Mouse (Mus musculus) erythroblast, embryonic 14.5 days (primary cell): Measurements from ENCODE around the gene Arhgap6. TPM values are rescaled to one million over a fixed set of nuclear protein-coding genes. Genes with fewer than 3 reads are reported as not detected.

Experiments
- H3K27me3 ChIP-seq: 2 replicates; pipeline ENCODE4 v1.6.1; 2012; ENCODE audit warnings: inconsistent platforms; ENCODE audit not compliant: control insufficient read depth
- H3K36me3 ChIP-seq: 2 replicates; pipeline ENCODE4 v1.6.1; 2012; ENCODE audit warnings: mild to moderate bottlenecking, inconsistent platforms; ENCODE audit not compliant: control insufficient read depth
- H3K4me1 ChIP-seq: 2 replicates; pipeline ENCODE4 v1.6.1; 2012; ENCODE audit warnings: inconsistent platforms; ENCODE audit not compliant: control insufficient read depth
- H3K4me3 ChIP-seq: replicated peaks from 2 replicates; pipeline ENCODE3; 2012; ENCODE audit warnings: moderate library complexity, mild to moderate bottlenecking, inconsistent platforms
- H3K9me3 ChIP-seq: 2 replicates; pipeline ENCODE4 v1.6.1; 2012; ENCODE audit warnings: low read length, inconsistent platforms, mixed read lengths; ENCODE audit not compliant: control insufficient read depth
- GATA1 ChIP-seq: IDR thresholded peaks from 2 replicates; pipeline ENCODE4 v1.6.1; 2012; ENCODE audit warnings: low read length, inconsistent platforms, mixed read lengths
- TAL1 ChIP-seq: IDR thresholded peaks from 3 replicates; pipeline ENCODE4 v1.6.1; 2012; ENCODE audit warnings: low read length, inconsistent platforms, mixed read lengths
- polyA plus RNA-seq: library from polyadenylated mRNA; stranded (reverse); fragments of >175 nt; gene quantifications from 2 replicates; pipeline ENCODE4 v1.2.3, GENCODE M21; 2012

Gene Arhgap6
- polyA plus RNA-seq, 1 experiment: 0.03 TPM

DNA sequence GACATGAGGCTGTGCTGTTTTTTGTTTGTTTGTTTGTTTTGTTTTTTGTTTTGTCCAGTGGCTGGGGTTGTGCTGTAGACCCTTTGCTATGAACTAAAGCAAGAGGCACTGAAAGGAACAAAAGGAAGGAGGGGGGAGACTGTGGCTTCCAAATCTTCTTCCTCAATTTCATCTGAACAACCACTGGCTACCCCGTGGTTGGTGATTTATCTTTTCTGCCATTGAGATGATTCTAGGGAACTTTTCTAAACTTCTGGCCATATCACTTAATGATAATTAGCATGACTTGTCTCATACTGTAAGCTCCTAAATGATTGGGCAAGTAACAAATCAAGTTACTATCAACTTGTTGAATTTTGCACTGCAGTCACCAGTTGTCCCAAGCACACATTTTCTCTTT lies 249.0 kb downstream of the Arhgap6 start:
- TF ChIP-seq TAL1: no peak
- no peak for TF ChIP-seq GATA1
- Histone ChIP-seq H3K9me3 (no peaks in the 10 kb centered on the region), H3K27me3 (no peaks in the 10 kb centered on the region), H3K4me1 (peaks cover 10% of the 10 kb centered on the region), H3K4me3 (no peak overlapping the region), H3K36me3 (no peaks in the 10 kb centered on the region)

DNA sequence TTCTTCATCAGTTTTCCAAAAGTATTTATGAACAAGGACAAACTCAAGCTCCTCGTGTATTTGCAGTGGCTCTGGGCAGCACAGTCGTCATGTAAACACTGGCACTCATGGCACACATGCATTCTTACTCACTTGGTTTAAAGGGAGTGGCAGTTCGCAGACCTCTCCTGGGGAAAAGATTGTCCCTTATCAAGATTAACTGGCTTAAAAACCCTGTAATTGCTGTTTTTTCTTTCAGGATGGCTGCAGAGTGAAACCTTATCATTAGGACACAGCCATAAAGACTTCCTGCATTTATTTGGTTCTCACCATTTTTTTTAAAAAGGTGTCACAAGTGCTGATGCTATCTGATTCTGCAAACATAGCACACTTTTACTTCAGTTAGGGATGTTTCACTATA lies 252.7 kb downstream of the Arhgap6 start:
- no peaks in the 10 kb centered on the region for H3K36me3 ChIP-seq
- H3K27me3 ChIP-seq: no peaks in the 10 kb centered on the region
- TF ChIP-seq TAL1 (no peak), GATA1 (no peak)
- peaks cover 10% of the 10 kb centered on the region for H3K4me1 ChIP-seq
- H3K9me3 ChIP-seq: no peaks in the 10 kb centered on the region
- no peak overlapping the region for H3K4me3 ChIP-seq

DNA sequence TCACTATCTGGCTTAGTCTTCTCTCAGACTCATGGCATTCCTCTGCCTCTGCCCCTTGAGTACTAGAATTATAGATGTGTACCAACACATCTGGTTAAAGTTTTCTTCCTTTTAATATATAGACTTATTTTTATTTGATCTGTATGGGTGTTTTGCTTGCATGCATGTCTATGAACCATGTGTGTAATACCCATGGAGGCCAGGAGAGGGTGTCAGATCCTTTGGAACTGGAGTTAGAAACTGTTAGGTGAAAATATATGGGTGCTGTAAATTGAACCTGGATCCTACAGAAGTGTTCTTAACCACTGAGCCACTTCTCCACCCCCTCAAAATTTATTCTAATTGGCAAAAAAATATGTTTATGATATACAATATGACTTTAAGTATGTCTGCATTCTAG lies 254.7 kb downstream of the Arhgap6 start:
- Histone ChIP-seq H3K4me1 (peaks cover 14% of the 10 kb centered on the region), H3K36me3 (no peaks in the 10 kb centered on the region), H3K27me3 (no peaks in the 10 kb centered on the region), H3K9me3 (no peaks in the 10 kb centered on the region), H3K4me3 (no peak overlapping the region)
- TF ChIP-seq GATA1 (no peak), TAL1 (no peak)

DNA sequence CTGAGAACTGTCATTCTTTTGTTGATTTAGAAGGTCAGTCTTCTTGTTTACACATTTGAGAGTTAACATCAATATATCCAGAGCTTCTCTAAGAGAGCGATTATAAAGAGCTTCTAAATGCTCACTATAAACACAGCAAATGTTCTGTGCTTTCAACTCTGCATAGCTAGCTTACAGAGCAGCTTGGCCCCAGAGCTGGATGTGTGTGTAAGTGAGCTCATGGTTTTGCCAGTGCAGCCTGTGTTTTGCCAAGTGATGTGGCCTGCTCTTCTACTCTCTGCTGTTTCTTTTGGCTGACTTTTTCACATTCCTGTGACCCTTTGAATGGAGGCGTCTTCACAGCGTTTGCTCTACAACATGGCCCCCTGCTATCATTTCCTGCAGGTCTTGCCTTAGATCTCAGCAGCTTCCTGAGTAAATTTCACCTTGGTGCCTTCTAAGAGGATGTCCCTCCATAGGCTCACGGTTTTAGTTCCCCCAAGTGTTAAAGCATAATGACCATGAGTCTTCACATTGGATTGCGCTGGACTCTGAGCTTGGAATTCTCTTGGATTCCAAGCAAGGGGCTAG lies 259.1 kb downstream of the Arhgap6 start:
- Histone ChIP-seq H3K4me1 (peaks cover 4% of the 10 kb centered on the region; the same call in 1 of the 2 replicates), H3K4me3 (no peak overlapping the region), H3K36me3 (no peaks in the 10 kb centered on the region), H3K9me3 (no peaks in the 10 kb centered on the region), H3K27me3 (no peaks in the 10 kb centered on the region)
- TF ChIP-seq GATA1: no peak
- no peak for TF ChIP-seq TAL1

DNA sequence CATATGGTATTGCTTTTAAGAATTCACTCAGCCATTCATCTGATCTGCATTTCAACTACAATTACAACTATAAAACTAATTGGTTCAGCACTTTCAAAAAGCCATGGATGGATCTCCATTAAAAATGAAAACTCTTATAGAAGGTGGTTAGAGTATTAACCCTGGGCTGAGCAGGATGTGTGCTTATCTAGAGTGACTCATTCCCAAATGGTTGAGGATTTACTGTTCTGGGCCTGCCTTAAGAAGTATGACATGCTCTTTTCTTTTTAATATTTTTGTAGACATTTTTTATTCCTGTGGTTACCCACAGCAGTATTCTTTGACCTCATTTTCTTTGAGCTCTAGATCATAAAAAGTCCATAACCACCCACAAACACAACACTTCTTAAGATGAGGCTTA lies 267.7 kb downstream of the Arhgap6 start:
- TF ChIP-seq GATA1: no peak
- TF ChIP-seq TAL1: no peak
- Histone ChIP-seq H3K4me3 (no peak overlapping the region), H3K36me3 (no peaks in the 10 kb centered on the region), H3K27me3 (no peaks in the 10 kb centered on the region), H3K4me1 (no peaks in the 10 kb centered on the region), H3K9me3 (no peaks in the 10 kb centered on the region)

DNA sequence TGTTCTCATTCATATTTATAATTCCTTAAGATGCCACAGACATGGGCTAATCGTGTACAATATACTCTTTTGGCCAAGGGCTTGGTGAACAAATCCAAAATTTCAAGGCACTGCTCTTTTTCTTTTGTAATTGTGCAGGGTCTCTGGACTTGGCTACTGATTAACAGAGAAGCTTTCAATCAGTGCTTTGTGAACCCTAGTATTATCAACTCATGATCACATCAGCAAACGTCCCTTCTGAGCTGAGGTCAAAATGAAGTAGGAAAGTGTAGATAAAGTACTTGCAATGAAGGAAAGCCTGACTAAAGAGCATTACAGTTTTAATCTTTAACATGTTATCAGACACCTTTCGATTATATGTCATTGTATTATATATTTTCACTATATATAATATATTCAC lies 270.4 kb downstream of the Arhgap6 start:
- Histone ChIP-seq H3K4me3 (no peak overlapping the region), H3K27me3 (no peaks in the 10 kb centered on the region), H3K4me1 (no peaks in the 10 kb centered on the region), H3K36me3 (no peaks in the 10 kb centered on the region), H3K9me3 (no peaks in the 10 kb centered on the region)
- no peak for TF ChIP-seq GATA1
- no peak for TF ChIP-seq TAL1

DNA sequence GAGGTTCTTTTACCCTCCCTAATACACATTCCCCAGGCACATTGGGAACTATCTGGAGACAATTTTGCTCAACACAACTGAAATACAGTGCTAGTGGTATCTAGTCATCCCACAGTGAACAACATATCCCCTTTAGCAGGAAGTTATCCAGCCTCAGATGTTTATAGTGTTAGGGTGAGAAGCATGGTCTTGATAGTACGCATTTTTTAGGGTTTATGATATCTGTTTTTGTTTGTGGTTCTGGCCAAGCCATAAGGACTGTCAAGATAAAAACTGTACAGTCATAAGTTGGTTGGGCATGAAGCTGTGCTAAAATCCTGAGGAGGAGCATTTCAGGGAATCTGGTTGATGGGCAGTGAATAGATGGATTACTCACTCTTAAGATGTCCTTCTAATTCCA lies 271.0 kb downstream of the Arhgap6 start:
- no peaks in the 10 kb centered on the region for H3K4me1 ChIP-seq
- H3K27me3 ChIP-seq: no peaks in the 10 kb centered on the region
- H3K4me3 ChIP-seq: no peak overlapping the region
- H3K36me3 ChIP-seq: no peaks in the 10 kb centered on the region
- TF ChIP-seq GATA1 (no peak), TAL1 (no peak)
- H3K9me3 ChIP-seq: no peaks in the 10 kb centered on the region

DNA sequence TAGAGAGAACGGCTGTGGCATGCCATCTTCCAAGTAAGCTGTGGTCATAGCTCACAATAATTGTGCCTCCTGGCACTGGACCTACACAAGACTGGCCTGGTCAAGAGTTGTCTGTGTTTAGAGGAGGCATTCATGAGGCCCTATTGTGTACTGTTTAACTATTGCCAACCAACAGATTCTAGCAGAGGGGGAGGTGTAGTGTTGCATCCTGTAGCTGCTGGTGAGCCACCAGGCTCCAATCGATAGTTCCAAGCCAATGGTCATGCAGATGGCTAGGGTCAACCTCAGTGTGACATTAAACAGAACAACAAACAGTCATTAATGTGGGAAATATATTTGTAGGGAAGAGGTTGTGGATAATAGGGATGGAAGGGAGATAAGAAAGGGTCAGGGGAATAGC lies 280.1 kb downstream of the Arhgap6 start:
- no peak overlapping the region for H3K4me3 ChIP-seq
- H3K9me3 ChIP-seq: no peaks in the 10 kb centered on the region
- H3K27me3 ChIP-seq: no peaks in the 10 kb centered on the region
- TF ChIP-seq TAL1 (no peak), GATA1 (no peak)
- H3K36me3 ChIP-seq: no peaks in the 10 kb centered on the region
- H3K4me1 ChIP-seq: no peaks in the 10 kb centered on the region

DNA sequence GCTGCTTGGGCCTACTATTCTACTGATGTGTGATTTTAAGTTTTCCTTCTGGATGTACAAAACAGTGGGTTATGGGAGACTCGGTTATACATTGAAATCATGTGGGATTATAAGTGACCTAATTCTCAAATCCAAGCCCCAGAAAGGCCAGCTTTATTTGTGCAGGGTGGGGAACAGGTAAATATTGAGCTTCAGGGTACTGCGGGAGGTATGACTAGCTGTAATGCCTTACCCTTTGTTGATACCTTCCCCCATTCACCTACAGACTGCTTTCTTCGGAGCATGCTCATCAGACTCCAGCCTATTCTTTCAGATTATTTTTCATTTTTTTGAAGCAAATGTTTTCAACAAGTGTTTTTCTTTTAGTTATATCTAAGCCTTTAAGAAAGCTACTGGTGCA lies 286.7 kb downstream of the Arhgap6 start:
- Histone ChIP-seq H3K4me1 (no peaks in the 10 kb centered on the region), H3K27me3 (no peaks in the 10 kb centered on the region), H3K4me3 (no peak overlapping the region), H3K9me3 (no peaks in the 10 kb centered on the region), H3K36me3 (no peaks in the 10 kb centered on the region)
- TF ChIP-seq TAL1 (no peak), GATA1 (no peak)

DNA sequence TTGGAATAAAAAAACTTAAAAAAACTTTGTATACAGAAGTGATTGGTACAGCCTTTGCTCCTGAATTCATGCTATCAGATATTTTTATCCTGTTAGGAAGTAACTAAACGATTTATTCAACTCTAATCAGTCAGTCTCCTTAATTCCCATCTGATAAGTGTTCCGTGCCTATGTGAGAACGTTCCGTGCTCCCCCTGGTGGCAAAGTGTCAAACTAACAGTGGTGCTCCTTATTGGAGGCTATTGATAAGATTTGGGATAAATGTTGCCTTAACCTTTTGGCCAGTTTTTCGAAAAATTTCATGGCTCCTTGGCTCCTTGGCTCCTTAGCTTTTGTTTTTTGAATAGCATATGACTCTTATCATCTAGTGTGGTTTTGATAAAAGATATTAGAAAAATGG lies 291.0 kb downstream of the Arhgap6 start:
- peak; percentile 38; the same call in 1 of the 2 replicates for TF ChIP-seq GATA1
- no peak for TF ChIP-seq TAL1
- Histone ChIP-seq H3K4me3 (no peak overlapping the region), H3K27me3 (no peaks in the 10 kb centered on the region), H3K4me1 (no peaks in the 10 kb centered on the region), H3K36me3 (no peaks in the 10 kb centered on the region), H3K9me3 (no peaks in the 10 kb centered on the region)
